Mouse (Mus musculus): Measurements from ENCODE around the gene Sox15. TPM values are rescaled to one million over a fixed set of nuclear protein-coding genes. Genes with fewer than 3 reads are reported as not detected.
A peak's percentile ranks its signal among the peaks of the same experiment; 100 is the strongest.

Gene Sox15
- total and polyA plus RNA-seq, 3 experiments: 0.17 to 0.54 TPM; not detected in 1

- H3K9ac ChIP-seq (ENCODE audit: insufficient read depth, low read depth): no peak overlapping the region
- no peak for DNase-seq (ENCODE audit: extremely low read depth)
- TF ChIP-seq POLR2AphosphoS2 (IDR thresholded peaks at IDR 0.05; ENCODE audit: low read depth, low read length): 0 out of 2 replicates have a peak, but pooled peaks have one; percentile 2
- TF ChIP-seq POLR2A (IDR thresholded peaks at IDR 0.05; ENCODE audit: low read depth, low read length): no peak
- no peak for TF ChIP-seq JUN (IDR thresholded peaks at IDR 0.05; ENCODE audit: insufficient read depth, low read depth, low read length)
- H3K79me2 ChIP-seq (replicated peaks; ENCODE audit: control insufficient read depth, extremely low read depth, insufficient read depth, poor library complexity, severe bottlenecking): peaks cover 13% of the 10 kb centered on the region
- peaks cover 66 to 83% of the 10 kb centered on the region in 2 experiments for H3K36me3 ChIP-seq (replicated peaks in 1 of 2; ENCODE audit: control insufficient read depth in 1 of 2, insufficient read depth in 1 of 2, low read length in 1 of 2)
- no peaks in the 10 kb centered on the region for H3K27me3 ChIP-seq (replicated peaks)
- no peaks in the 10 kb centered on the region for H3K9me3 ChIP-seq (replicated peaks; ENCODE audit: low read length)
- H3K4me3 ChIP-seq (replicated peaks in 1 of 3; ENCODE audit: low read depth in 2 of 3, low read length in 2 of 3, poor library complexity in 1 of 3): no peak overlapping the region
- in situ Hi-C loops (cut with MboI; ENCODE audit: low pct_ligation_motif_present, low pct_unique_long_range_greater_than_20kb, low sequenced_read_pairs): no loop called here
- H3K4me2 ChIP-seq (ENCODE audit: insufficient read depth, low read depth, poor library complexity, severe bottlenecking): no peak overlapping the region
- no peak overlapping the region for H3K27ac ChIP-seq (ENCODE audit: insufficient read depth, low read depth)
- dilution Hi-C loops (cut with MboI; ENCODE audit: extremely low pct_ligation_motif_present, extremely low pct_unique_long_range_greater_than_20kb, low sequenced_read_pairs): no loop called here
- H3K4me1 ChIP-seq (ENCODE audit: control insufficient read depth in 1 of 2, insufficient read depth in 2 of 2): peaks cover 0 to 74% of the 10 kb centered on the region in 2 experiments; a peak in 2 of 4 replicates
Observed at GRCm38 (mm10) chr11:69656065-69656455, 946 bp downstream of the Sox15 start.

- Histone ChIP-seq H3K27ac (ENCODE audit: insufficient read depth, low read depth) (no peak overlapping the region), H3K4me3 (replicated peaks in 1 of 3; ENCODE audit: low read depth in 2 of 3, low read length in 2 of 3, poor library complexity in 1 of 3) (no peak overlapping the region), H3K79me2 (replicated peaks; ENCODE audit: control insufficient read depth, extremely low read depth, insufficient read depth, poor library complexity, severe bottlenecking) (peaks cover 21% of the 10 kb centered on the region), H3K9me3 (replicated peaks; ENCODE audit: low read length) (no peaks in the 10 kb centered on the region), H3K27me3 (replicated peaks) (no peaks in the 10 kb centered on the region), H3K4me2 (ENCODE audit: insufficient read depth, low read depth, poor library complexity, severe bottlenecking) (no peak overlapping the region), H3K36me3 (replicated peaks in 1 of 2; ENCODE audit: control insufficient read depth in 1 of 2, insufficient read depth in 1 of 2, low read length in 1 of 2) (peaks cover 59 to 75% of the 10 kb centered on the region in 2 experiments), H3K4me1 (ENCODE audit: control insufficient read depth in 1 of 2, insufficient read depth in 2 of 2) (peaks cover 0 to 80% of the 10 kb centered on the region in 2 experiments; a peak in 2 of 4 replicates), H3K9ac (ENCODE audit: insufficient read depth, low read depth) (no peak overlapping the region)
- dilution Hi-C loops (cut with MboI; ENCODE audit: extremely low pct_ligation_motif_present, extremely low pct_unique_long_range_greater_than_20kb, low sequenced_read_pairs): no loop called here
- DNase-seq (ENCODE audit: extremely low read depth): peak; percentile 73
- TF ChIP-seq MAX (IDR thresholded peaks at IDR 0.05; ENCODE audit: low read length): no peak
- peak; percentile 81 for TF ChIP-seq RAD21 (IDR thresholded peaks at IDR 0.05; ENCODE audit: low read depth, low read length)
- no peak for TF ChIP-seq BHLHE40 (IDR thresholded peaks at IDR 0.05; ENCODE audit: low read depth, low read length)
- TF ChIP-seq SMC3 (IDR thresholded peaks at IDR 0.05; ENCODE audit: low read depth, low read length): peak; percentile 65
- no peak for TF ChIP-seq JUN (IDR thresholded peaks at IDR 0.05; ENCODE audit: insufficient read depth, low read depth, low read length)
- TF ChIP-seq USF1 (IDR thresholded peaks at IDR 0.05; ENCODE audit: low read depth, low read length): no peak
- TF ChIP-seq CTCF (conservative IDR thresholded peaks at IDR 0.05 in 1 of 2, IDR thresholded peaks at IDR 0.05 in 1 of 2; ENCODE audit: low read depth in 2 of 2, low read length in 2 of 2): peak; percentile 91 to 97
- TF ChIP-seq IRF4 (IDR thresholded peaks at IDR 0.05; ENCODE audit: low read depth, low read length): no peak; the same call in 1 of the 2 replicates
- no peak for TF ChIP-seq NRF1 (IDR thresholded peaks at IDR 0.05; ENCODE audit: low read depth, low read length)
- no peak for TF ChIP-seq TCF12 (IDR thresholded peaks at IDR 0.05; ENCODE audit: low read depth, low read length)
- TF ChIP-seq CHD2 (IDR thresholded peaks at IDR 0.05; ENCODE audit: low read length): no peak
- 0 out of 2 replicates have a peak, but pooled peaks have one; percentile 23 for TF ChIP-seq JUND (conservative IDR thresholded peaks at IDR 0.05; ENCODE audit: low read depth, low read length)
- peak; percentile 30; the same call in 1 of the 2 replicates for TF ChIP-seq POLR2A (IDR thresholded peaks at IDR 0.05; ENCODE audit: low read depth, low read length)
- no peak for TF ChIP-seq RCOR1 (conservative IDR thresholded peaks at IDR 0.05; ENCODE audit: low read depth, low read length)
- in situ Hi-C loops (cut with MboI; ENCODE audit: low pct_ligation_motif_present, low pct_unique_long_range_greater_than_20kb, low sequenced_read_pairs): no loop called here
Observed at GRCm38 (mm10) chr11:69656617-69657461, 1.7 kb downstream of the Sox15 start.
